Mouse (Mus musculus): Measurements from ENCODE around the gene Smarcd3.

Gene Smarcd3

GRCm38 (mm10) chr5:24622386-24623040 is 1.7 kb downstream of the Smarcd3 start:
- no peak for DNase-seq (ENCODE audit: extremely low spot score, low read depth, low spot score)

GRCm38 (mm10) chr5:24620626-24621025 is 3.6 kb downstream of the Smarcd3 start:
- DNase-seq (ENCODE audit: extremely low spot score, low read depth, low spot score) = no peak

- DNase-seq (ENCODE audit: extremely low spot score, low read depth, low spot score) = no peak
These were observed 4.1 kb downstream of the Smarcd3 start for GRCm38 (mm10) chr5:24620116-24620515.

GRCm38 (mm10) chr5:24618921-24619320 is 5.3 kb downstream of the Smarcd3 start:
- no peak for DNase-seq (ENCODE audit: extremely low spot score, low read depth, low spot score)

GRCm38 (mm10) chr5:24615097-24615496 is 9.1 kb downstream of the Smarcd3 start:
- no peak for DNase-seq (ENCODE audit: extremely low spot score, low read depth, low spot score)

GRCm38 (mm10) chr5:24612302-24612649 is 11.9 kb downstream of the Smarcd3 start:
- no peak for DNase-seq (ENCODE audit: extremely low spot score, low read depth, low spot score)

- DNase-seq (ENCODE audit: extremely low spot score, low read depth, low spot score) = no peak
These were observed 12.6 kb downstream of the Smarcd3 start for GRCm38 (mm10) chr5:24611366-24612301.

- no peak for DNase-seq (ENCODE audit: extremely low spot score, low read depth, low spot score)
These were observed 14.8 kb downstream of the Smarcd3 start for GRCm38 (mm10) chr5:24609388-24609787.

- DNase-seq (ENCODE audit: extremely low spot score, low read depth, low spot score) = no peak
These were observed 18.1 kb downstream of the Smarcd3 start for GRCm38 (mm10) chr5:24605980-24606665.

GRCm38 (mm10) chr5:24605321-24605979 is 18.8 kb downstream of the Smarcd3 start:
- DNase-seq (ENCODE audit: extremely low spot score, low read depth, low spot score) = no peak

- DNase-seq (ENCODE audit: extremely low spot score, low read depth, low spot score) = no peak
These were observed 19.5 kb downstream of the Smarcd3 start for GRCm38 (mm10) chr5:24604656-24605100.

GRCm38 (mm10) chr5:24604080-24604655 is 20.0 kb downstream of the Smarcd3 start:
- DNase-seq (ENCODE audit: extremely low spot score, low read depth, low spot score) = no peak

- DNase-seq (ENCODE audit: extremely low spot score, low read depth, low spot score) = no peak
These were observed 20.7 kb downstream of the Smarcd3 start for GRCm38 (mm10) chr5:24603431-24604010.

- no peak for DNase-seq (ENCODE audit: extremely low spot score, low read depth, low spot score)
These were observed 21.4 kb downstream of the Smarcd3 start for GRCm38 (mm10) chr5:24602751-24603343.

- DNase-seq (ENCODE audit: extremely low spot score, low read depth, low spot score) = no peak
These were observed 22.1 kb downstream of the Smarcd3 start for GRCm38 (mm10) chr5:24601911-24602750.

GRCm38 (mm10) chr5:24601071-24601835 is 23.0 kb downstream of the Smarcd3 start:
- DNase-seq (ENCODE audit: extremely low spot score, low read depth, low spot score) = no peak

- no peak for DNase-seq (ENCODE audit: extremely low spot score, low read depth, low spot score)
These were observed 24.0 kb downstream of the Smarcd3 start for GRCm38 (mm10) chr5:24600236-24600635.

- no peak for DNase-seq (ENCODE audit: extremely low spot score, low read depth, low spot score)
These were observed 25.1 kb downstream of the Smarcd3 start for GRCm38 (mm10) chr5:24599137-24599536.

All from hindlimb bud, embryonic 11.5 days (tissue).